In genomic region chr6:32320254-32320653, GRCm38 (mm10) we compare ENCODE assay signal across 10 mouse cellular contexts.
DNase-seq lines count a peak whose midpoint lies in the region; ATAC-seq and TF ChIP-seq lines count a peak whose summit lies in the region.
"Had no signal": no experiment of that assay in that cellular context is flagged by ENCODE, and none has a peak within 500 bp of the region (broad histone marks: within the 10 kb centered on the region; RNA-seq: fewer than 3 reads in every experiment).

No protein-coding gene starts in this region.

- no peak overlapping the region for H3K27ac ChIP-seq in kidney, adult 2 months (ENCODE audit: insufficient read depth, low read depth, low read length)
- H3K27ac ChIP-seq in kidney, embryonic 14.5 days (ENCODE audit: low read depth, low read length) = no peak overlapping the region
- no peak overlapping the region for H3K27ac ChIP-seq in CH12.LX (ENCODE audit: insufficient read depth, low read depth)
- no peak overlapping the region for H3K27ac ChIP-seq in cortical plate, adult 2 months (ENCODE audit: insufficient read depth, low read length)
- no peak overlapping the region for H3K27ac ChIP-seq in midbrain, embryonic 13.5 days
- H3K27ac ChIP-seq: embryonic facial prominence, embryonic 15.5 days; neural tube, embryonic 13.5 days had no signal

- no peak overlapping the region for H3K9ac ChIP-seq in kidney, embryonic 14.5 days (ENCODE audit: low read depth, low read length)
- no peak overlapping the region for H3K9ac ChIP-seq in CH12.LX (ENCODE audit: insufficient read depth, low read depth)
- H3K9ac ChIP-seq in midbrain, embryonic 13.5 days (replicated peaks) = no peak overlapping the region
- H3K9ac ChIP-seq: embryonic facial prominence, embryonic 15.5 days; neural tube, embryonic 13.5 days had no signal

- no peaks in the 10 kb centered on the region for H3K36me3 ChIP-seq in kidney, adult 2 months (ENCODE audit: control insufficient read depth, insufficient read depth, low read length)
- H3K36me3 ChIP-seq in kidney, embryonic 14.5 days (ENCODE audit: control insufficient read depth, insufficient read depth, low read length) = no peaks in the 10 kb centered on the region
- H3K36me3 ChIP-seq in CH12.LX (replicated peaks in 1 of 2; ENCODE audit: control insufficient read depth in 1 of 2, insufficient read depth in 1 of 2, low read length in 1 of 2) = no peaks in the 10 kb centered on the region
- H3K36me3 ChIP-seq in midbrain, embryonic 13.5 days = no peaks in the 10 kb centered on the region
- H3K36me3 ChIP-seq: embryonic facial prominence, embryonic 15.5 days; neural tube, embryonic 13.5 days had no signal

- H3K4me2 ChIP-seq in kidney, embryonic 14.5 days (replicated peaks; ENCODE audit: low read depth, low read length) = no peak overlapping the region
- H3K4me2 ChIP-seq in CH12.LX (ENCODE audit: insufficient read depth, low read depth, poor library complexity, severe bottlenecking) = no peak overlapping the region
- H3K4me2 ChIP-seq in midbrain, embryonic 13.5 days (replicated peaks) = no peak overlapping the region
- H3K4me2 ChIP-seq: embryonic facial prominence, embryonic 15.5 days; neural tube, embryonic 13.5 days had no signal

- H3K9me3 ChIP-seq in kidney, embryonic 14.5 days (ENCODE audit: control insufficient read depth, low read length) = no peaks in the 10 kb centered on the region
- H3K9me3 ChIP-seq in CH12.LX (replicated peaks; ENCODE audit: low read length) = no peaks in the 10 kb centered on the region
- H3K9me3 ChIP-seq in midbrain, embryonic 13.5 days = no peaks in the 10 kb centered on the region
- H3K9me3 ChIP-seq: embryonic facial prominence, embryonic 15.5 days; neural tube, embryonic 13.5 days had no signal

- peak; percentile 57 for DNase-seq in cerebellum, adult 18-20 months
- no peak for DNase-seq in cerebellum, adult 8-10 months
- DNase-seq in kidney, adult 2 months = peak; percentile 16
- no peak for DNase-seq in CH12.LX (ENCODE audit: extremely low read depth)
- DNase-seq in spleen, postnatal 14 days (ENCODE audit: low spot score in 2 of 2) = no peak

- ATAC-seq in kidney, embryonic 14.5 days (ENCODE audit: low FRiP score, low TSS enrichment) = no peak
- no peak for ATAC-seq in midbrain, embryonic 13.5 days

- H3K79me2 ChIP-seq in CH12.LX (replicated peaks; ENCODE audit: control insufficient read depth, extremely low read depth, insufficient read depth, poor library complexity, severe bottlenecking) = no peaks in the 10 kb centered on the region

- H3K4me3 ChIP-seq in kidney, adult 2 months (ENCODE audit: insufficient read depth, low read depth, low read length) = no peak overlapping the region
- no peak overlapping the region for H3K4me3 ChIP-seq in kidney, embryonic 14.5 days (ENCODE audit: low read length)
- H3K4me3 ChIP-seq in CH12.LX (replicated peaks in 1 of 3; ENCODE audit: low read depth in 2 of 3, low read length in 2 of 3, poor library complexity in 1 of 3) = no peak overlapping the region
- H3K4me3 ChIP-seq in cortical plate, adult 2 months (ENCODE audit: insufficient read depth, low read length) = no peak overlapping the region
- no peak overlapping the region for H3K4me3 ChIP-seq in midbrain, embryonic 13.5 days (replicated peaks)
- H3K4me3 ChIP-seq: embryonic facial prominence, embryonic 15.5 days; neural tube, embryonic 13.5 days had no signal

- no peaks in the 10 kb centered on the region for H3K4me1 ChIP-seq in kidney, adult 2 months (ENCODE audit: control insufficient read depth, insufficient read depth, low read length)
- H3K4me1 ChIP-seq in kidney, embryonic 14.5 days (ENCODE audit: control insufficient read depth, insufficient read depth, low read length) = no peaks in the 10 kb centered on the region
- no peaks in the 10 kb centered on the region for H3K4me1 ChIP-seq in CH12.LX (ENCODE audit: control insufficient read depth in 1 of 2, insufficient read depth in 2 of 2)
- peaks cover 4% of the 10 kb centered on the region for H3K4me1 ChIP-seq in cortical plate, adult 2 months (ENCODE audit: control insufficient read depth, insufficient read depth, low read length)
- no peaks in the 10 kb centered on the region for H3K4me1 ChIP-seq in midbrain, embryonic 13.5 days (replicated peaks)
- H3K4me1 ChIP-seq: embryonic facial prominence, embryonic 15.5 days had no signal

- no peaks in the 10 kb centered on the region for H3K27me3 ChIP-seq in kidney, adult 2 months (replicated peaks; ENCODE audit: control insufficient read depth, insufficient read depth, low read length)
- no peaks in the 10 kb centered on the region for H3K27me3 ChIP-seq in kidney, embryonic 14.5 days (ENCODE audit: control insufficient read depth, insufficient read depth, low read length)
- H3K27me3 ChIP-seq in CH12.LX (replicated peaks) = peaks cover 77% of the 10 kb centered on the region
- H3K27me3 ChIP-seq in midbrain, embryonic 13.5 days = no peaks in the 10 kb centered on the region
- H3K27me3 ChIP-seq: embryonic facial prominence, embryonic 15.5 days; neural tube, embryonic 13.5 days had no signal

- TF ChIP-seq EP300 in CH12.LX (IDR thresholded peaks at IDR 0.05; ENCODE audit: low read length) = no peak

- TF ChIP-seq POLR2A in kidney, adult 2 months (IDR thresholded peaks at IDR 0.05; ENCODE audit: low read depth, low read length) = no peak
- TF ChIP-seq POLR2A in CH12.LX (IDR thresholded peaks at IDR 0.05; ENCODE audit: low read depth, low read length) = no peak
- no peak for TF ChIP-seq POLR2A in cortical plate, adult 2 months (IDR thresholded peaks at IDR 0.05; ENCODE audit: extremely low read depth, insufficient read depth, low read length)

- peak; percentile 60 for TF ChIP-seq CTCF in kidney, adult 2 months (conservative IDR thresholded peaks at IDR 0.05; ENCODE audit: insufficient read depth, insufficient read length, low read depth, low read length)
- peak in 1 of 2 experiments; percentile 68; a peak in 2 of 4 replicates for TF ChIP-seq CTCF in CH12.LX (conservative IDR thresholded peaks at IDR 0.05 in 1 of 2, IDR thresholded peaks at IDR 0.05 in 1 of 2; ENCODE audit: low read depth in 2 of 2, low read length in 2 of 2)
- peak; percentile 59 for TF ChIP-seq CTCF in cortical plate, adult 2 months (IDR thresholded peaks at IDR 0.05; ENCODE audit: extremely low read depth, insufficient read depth, low read length)

- dilution Hi-C loops in CH12.LX (cut with MboI; ENCODE audit: extremely low pct_ligation_motif_present, extremely low pct_unique_long_range_greater_than_20kb, low sequenced_read_pairs) = no loop called here

- in situ Hi-C loops in CH12.LX (cut with MboI; ENCODE audit: low pct_ligation_motif_present, low pct_unique_long_range_greater_than_20kb, low sequenced_read_pairs) = loop anchor here (25.0 kb wide), 3 partner anchors 383 to 842 kb away; no protein-coding TSS in a partner anchor

- WGBS in kidney, adult 2 months = 32% methylated on average over 3 of the region's 3 CpGs
- WGBS in kidney, embryonic 14.5 days = 27% methylated on average over 3 of the region's 3 CpGs
- WGBS in midbrain, embryonic 13.5 days = 33% methylated on average over 3 of the region's 3 CpGs

- TF ChIP-seq RAD21 in CH12.LX (IDR thresholded peaks at IDR 0.05; ENCODE audit: low read depth, low read length) = peak; percentile 39

TF ChIP-seq in CH12.LX, 34 proteins besides CTCF, POLR2A, EP300 and RAD21:
- TF ChIP-seq SMC3 (IDR thresholded peaks at IDR 0.05; ENCODE audit: low read depth, low read length) = peak; percentile 73
- TF ChIP-seq BHLHE40 (IDR thresholded peaks at IDR 0.05; ENCODE audit: low read depth, low read length) = no peak
- TF ChIP-seq MAX (IDR thresholded peaks at IDR 0.05; ENCODE audit: low read length) = peak; percentile 50; the same call in 1 of the 2 replicates
- TF ChIP-seq POLR2AphosphoS2 (IDR thresholded peaks at IDR 0.05; ENCODE audit: low read depth, low read length) = no peak
- no peak for TF ChIP-seq JUN (IDR thresholded peaks at IDR 0.05; ENCODE audit: insufficient read depth, low read depth, low read length)
- no peak for TF ChIP-seq ZMIZ1 (IDR thresholded peaks at IDR 0.05; ENCODE audit: low read depth, low read length)
- TF ChIP-seq USF1 (IDR thresholded peaks at IDR 0.05; ENCODE audit: low read depth, low read length) = no peak
TF ChIP-seq in CH12.LX: peak in this region for 2.

Comparison
In these comparisons a context has a peak if more than half of its experiments do, and no peak if none do; other contexts are left out.
1. DNase-seq: peak in cerebellum, adult 18-20 months (2 of 2) and kidney, adult 2 months (single experiment); none in cerebellum, adult 8-10 months (single experiment), CH12.LX (single experiment) and spleen, postnatal 14 days (0 of 2).